Mouse (Mus musculus): ENCODE measurements around the gene Uqcrc1.

Gene Uqcrc1

DNA sequence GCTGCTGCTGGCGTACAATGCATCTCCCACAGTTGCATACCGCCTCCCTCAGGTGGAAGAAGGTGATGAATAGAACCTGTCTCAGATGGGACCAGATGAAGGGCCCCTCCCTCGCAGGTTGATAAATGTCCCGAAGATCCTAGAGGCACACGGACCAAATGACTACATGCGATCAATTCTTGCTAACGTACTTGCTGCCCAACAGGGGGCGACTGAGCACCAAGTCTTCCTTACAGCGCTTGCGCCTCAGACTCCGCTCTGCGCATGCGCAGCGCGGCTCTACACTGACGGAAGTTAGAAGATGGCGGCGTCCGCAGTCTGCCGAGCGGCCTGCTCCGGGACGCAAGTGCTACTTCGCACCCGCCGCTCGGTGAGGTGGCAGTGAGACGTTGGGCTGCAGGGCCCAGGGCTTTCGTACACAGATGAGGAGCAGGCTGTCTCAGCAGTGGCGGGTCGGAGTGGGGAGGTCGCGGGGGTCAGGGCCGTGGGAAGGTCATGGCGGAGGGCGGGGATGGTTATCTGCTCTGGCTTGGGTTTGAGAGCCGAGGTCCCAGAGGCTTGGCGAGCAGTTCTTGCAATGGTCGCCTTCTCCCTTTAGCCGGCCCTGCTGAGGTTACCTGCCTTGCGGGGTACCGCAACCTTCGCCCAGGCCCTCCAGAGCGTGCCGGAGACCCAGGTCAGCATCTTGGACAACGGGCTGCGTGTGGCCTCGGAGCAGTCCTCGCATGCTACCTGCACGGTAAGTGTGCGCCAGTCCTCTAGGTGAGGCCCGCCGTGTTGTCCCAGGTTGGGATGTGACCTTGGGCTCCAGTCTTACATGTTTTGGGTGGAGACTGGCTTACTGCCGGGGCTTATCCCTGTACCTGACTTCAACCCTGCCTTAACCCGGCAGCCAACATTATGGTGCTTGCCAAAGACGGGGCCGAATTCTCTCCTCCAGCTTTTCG is at the start of gene Uqcrc1:
Gene Uqcrc1, plus strand, starts transcription at position 216 of the 947 bp plus-strand sequence.
- peak; percentile 88 for DNase-seq (ENCODE audit: low spot score)

- no peak for DNase-seq (ENCODE audit: low spot score)
Measured at GRCm38 (mm10) chr9:108912308-108912707, 24.1 kb upstream of the Uqcrc1 start.

DNA sequence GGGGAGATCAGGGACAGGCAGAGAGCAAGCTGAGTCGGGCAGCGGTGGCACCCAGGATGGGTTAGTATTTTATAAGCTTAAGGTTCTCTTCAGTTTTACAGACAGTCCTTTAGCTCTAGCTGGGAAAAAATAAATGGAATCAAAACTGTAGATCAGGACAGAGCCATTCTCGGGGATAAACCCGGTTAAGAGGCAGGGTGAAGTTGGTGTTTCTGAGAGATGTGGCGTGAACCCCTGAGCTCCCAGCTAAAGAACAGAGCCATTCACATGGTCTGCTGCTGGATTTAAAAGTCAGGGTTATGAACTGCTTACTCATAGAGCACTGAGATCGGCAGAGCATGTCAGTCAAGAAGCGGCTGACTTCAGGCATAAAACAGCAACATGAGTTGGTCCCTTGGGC is 23.3 kb upstream of the Uqcrc1 start:
- DNase-seq (ENCODE audit: low spot score) = no peak

DNA sequence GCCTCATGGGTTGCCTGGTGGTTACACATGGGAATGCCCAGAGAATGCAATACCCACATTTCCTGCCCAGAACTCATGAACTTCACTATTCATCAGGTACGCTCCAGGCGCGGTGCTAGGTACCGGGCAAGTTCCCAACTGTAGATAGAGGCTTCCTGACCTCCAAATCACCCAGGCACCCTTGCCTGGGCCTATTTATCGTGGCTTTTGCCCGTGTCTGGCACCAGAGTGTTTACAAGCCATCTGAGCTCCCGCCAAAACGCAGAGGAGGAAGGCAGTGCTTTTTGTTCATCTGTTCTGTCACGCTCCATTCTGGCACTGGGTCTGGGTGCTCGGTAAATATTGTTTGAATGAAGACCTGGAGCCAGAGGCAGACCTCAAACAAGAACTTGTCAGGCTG is 22.8 kb upstream of the Uqcrc1 start:
- DNase-seq (ENCODE audit: low spot score) = no peak

DNA sequence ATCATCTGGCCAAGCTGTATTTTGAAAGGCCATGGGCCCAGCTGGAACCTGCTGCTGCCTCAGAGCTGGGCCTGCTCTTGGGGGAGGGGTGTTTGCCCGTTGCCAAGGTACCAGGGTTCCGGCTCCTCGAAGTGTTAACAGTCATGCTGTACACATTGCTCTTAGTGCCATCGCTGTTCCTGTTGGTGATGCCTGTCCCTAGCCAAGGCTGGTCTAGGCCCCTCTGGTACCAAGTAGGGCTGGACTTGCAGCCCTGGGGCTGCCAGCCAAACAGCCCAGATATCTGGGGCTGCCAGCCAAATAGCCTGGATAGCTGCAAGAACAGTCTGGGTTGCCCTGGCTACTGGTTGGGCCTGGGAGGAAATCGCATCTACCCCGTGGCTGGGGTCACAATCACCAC is 21.9 kb upstream of the Uqcrc1 start, which contains the start of gene Tmem89:
Gene Tmem89, plus strand, starts transcription at position 129 of the 400 bp plus-strand sequence.
- no peak for DNase-seq (ENCODE audit: low spot score)

GRCm38 (mm10) chr9:108925897-108926296 is 10.5 kb upstream of the Uqcrc1 start:
- DNase-seq (ENCODE audit: low spot score) = no peak

GRCm38 (mm10) chr9:108928424-108928823 is 8.0 kb upstream of the Uqcrc1 start:
- DNase-seq (ENCODE audit: low spot score) = no peak

GRCm38 (mm10) chr9:108935991-108936390 is 442 bp upstream of the Uqcrc1 start:
- no peak for DNase-seq (ENCODE audit: low spot score)

GRCm38 (mm10) chr9:108945111-108945510 is 8.7 kb downstream of the Uqcrc1 start:
- DNase-seq (ENCODE audit: low spot score) = no peak

DNA sequence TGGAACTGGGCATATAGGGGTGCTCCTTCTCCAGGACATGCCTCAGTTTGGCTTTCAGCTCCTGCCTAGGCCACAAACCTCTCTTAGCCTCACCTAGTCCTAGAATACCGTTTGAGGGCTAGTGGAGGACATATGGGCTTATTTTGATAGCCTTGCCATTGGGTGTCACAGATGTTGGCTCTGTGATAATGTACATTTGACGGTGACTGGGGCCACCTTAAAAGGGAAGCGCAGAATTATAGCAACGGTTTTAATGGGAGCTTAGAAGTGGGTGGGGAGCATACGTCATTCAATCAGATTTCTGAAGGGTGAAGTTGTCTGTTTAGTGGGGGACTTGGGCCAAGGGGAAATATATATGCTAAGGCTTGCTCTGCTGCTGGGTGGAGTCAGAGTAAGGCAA is 9.2 kb downstream of the Uqcrc1 start:
- DNase-seq (ENCODE audit: low spot score) = no peak

DNA sequence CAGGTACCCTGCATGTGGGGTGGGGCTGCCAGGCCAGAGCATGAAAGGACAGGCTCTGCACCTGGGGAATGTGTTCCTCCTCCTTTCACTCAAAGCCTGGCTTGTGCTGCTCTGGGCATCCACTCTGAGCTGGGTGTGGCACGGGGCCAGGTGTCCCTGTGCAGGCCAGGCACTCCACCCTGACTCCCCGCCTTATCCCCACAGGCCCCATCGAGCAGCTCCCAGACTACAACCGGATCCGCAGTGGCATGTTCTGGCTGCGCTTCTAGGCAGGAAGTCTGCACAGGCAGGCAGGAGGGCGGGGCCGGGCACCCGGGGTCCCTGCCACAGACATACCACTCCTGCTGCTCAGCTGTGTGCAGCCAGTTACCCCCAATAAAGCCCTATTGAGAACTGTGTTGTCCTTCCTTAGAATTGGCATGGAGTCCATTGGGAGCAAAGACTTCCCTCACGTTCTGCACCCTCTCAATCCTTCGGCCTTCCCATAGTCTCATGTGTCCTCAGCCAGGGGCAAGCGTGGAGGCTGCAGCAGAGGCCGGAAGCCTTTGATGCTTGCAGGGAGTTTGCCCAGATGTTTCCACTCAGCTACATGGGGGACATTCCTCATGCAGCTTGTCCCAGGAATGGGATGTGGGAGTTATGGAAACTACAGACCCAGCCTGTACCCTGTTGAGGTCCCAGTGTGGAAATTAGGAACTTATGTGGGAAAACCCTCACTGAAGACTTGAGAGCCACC is 13.0 kb downstream of the Uqcrc1 start:
- DNase-seq (ENCODE audit: low spot score) = no peak

- DNase-seq (ENCODE audit: low spot score) = no peak
Measured at GRCm38 (mm10) chr9:108949967-108950728, 13.7 kb downstream of the Uqcrc1 start.

DNA sequence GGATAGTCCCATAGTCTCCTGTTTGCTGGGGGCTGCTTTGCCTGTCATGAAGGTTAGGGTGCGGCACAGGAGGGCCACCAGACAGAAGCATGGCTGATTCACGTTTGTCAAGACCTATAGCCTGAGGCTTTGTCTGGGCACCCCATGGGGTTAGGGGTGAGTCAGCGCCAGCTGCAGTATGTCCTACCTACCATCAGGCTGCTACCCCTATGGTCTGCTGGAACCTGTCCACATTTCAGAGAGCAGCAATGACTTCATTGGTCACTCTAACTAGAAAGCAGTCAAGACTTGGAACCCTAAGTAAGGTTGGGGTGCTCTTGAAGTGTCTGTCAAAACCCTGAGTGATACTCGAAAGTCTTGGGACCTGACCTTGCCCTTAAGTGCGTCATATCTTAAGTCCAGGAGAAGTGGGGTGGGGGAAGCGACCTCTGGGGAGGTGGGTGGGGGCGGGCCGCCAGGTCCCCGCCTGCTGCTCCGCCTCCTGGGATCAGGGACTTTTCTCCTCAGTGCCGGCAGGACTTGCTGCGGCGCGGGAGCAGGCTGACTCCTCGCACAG is 16.7 kb downstream of the Uqcrc1 start, which contains the start of gene Col7a1:
Gene Col7a1, plus strand, starts transcription at position 506 of the 556 bp plus-strand sequence.
- no peak for DNase-seq (ENCODE audit: low spot score)

GRCm38 (mm10) chr9:108955241-108955640 is 18.8 kb downstream of the Uqcrc1 start:
- DNase-seq (ENCODE audit: low spot score) = no peak

DNA sequence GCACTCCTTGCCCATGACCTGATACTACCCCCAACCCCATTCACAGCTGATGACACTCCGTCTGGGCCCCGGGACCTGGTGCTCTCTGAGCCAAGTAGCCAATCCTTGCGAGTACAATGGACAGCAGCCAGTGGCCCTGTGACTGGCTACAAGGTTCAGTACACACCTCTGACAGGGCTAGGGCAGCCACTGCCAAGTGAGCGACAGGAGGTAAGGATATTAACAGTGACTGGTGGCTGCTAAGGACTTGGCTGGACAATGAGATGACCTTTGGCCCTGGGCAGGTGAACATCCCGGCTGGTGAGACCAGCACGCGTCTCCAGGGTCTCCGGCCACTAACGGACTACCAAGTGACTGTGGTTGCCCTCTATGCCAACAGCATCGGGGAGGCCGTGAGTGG is 19.4 kb downstream of the Uqcrc1 start:
- no peak for DNase-seq (ENCODE audit: low spot score)

- no peak for DNase-seq (ENCODE audit: low spot score)
Measured at GRCm38 (mm10) chr9:108963577-108963976, 27.1 kb downstream of the Uqcrc1 start.

GRCm38 (mm10) chr9:108964338-108964737 is 27.9 kb downstream of the Uqcrc1 start:
- DNase-seq (ENCODE audit: low spot score) = no peak

- no peak for DNase-seq (ENCODE audit: low spot score)
Measured at GRCm38 (mm10) chr9:108970623-108971022, 34.2 kb downstream of the Uqcrc1 start.

GRCm38 (mm10) chr9:108976483-108976882 is 40.0 kb downstream of the Uqcrc1 start:
- DNase-seq (ENCODE audit: low spot score) = no peak

DNA sequence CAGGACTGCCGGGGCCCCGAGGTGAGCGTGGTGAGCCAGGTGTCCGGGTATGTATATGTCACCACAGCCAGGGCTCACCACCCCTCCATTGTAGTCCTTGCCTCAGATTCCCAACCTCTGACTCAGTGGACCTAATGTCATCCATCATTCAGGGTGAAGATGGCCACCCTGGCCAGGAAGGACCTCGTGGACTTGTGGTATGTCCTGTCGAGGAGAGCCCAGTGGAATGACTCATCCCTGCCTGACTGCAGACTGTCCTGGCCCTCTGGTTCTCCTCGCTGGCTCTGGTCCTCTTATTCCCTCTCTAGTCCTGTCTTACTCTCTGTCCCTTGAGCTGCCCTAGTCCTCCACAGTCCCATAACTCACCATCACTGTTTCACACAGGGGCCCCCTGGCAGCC is 41.5 kb downstream of the Uqcrc1 start:
- DNase-seq (ENCODE audit: low spot score) = no peak

GRCm38 (mm10) chr9:108982498-108982897 is 46.1 kb downstream of the Uqcrc1 start:
- DNase-seq (ENCODE audit: low spot score) = no peak

- DNase-seq (ENCODE audit: low spot score) = no peak
Measured at GRCm38 (mm10) chr9:108983209-108983608, 46.8 kb downstream of the Uqcrc1 start.

Measured in spleen, adult 12 weeks (tissue).